Mouse (Mus musculus) embryonic facial prominence, embryonic 13.5 days (tissue): Measurements from ENCODE around the gene Gm21962. TPM values are rescaled to one million over a fixed set of nuclear protein-coding genes. Genes with fewer than 3 reads are reported as not detected.

Source experiments
- microRNA-seq: library from miRNA; unstranded; fragments of <30 nt; microRNA quantifications from one replicate; pipeline ENCODE4, GENCODE M21; 2016
- polyA plus RNA-seq: library from polyadenylated mRNA; unstranded; fragments of >200 nt; fragmentation: Nextera tagmentation; extraction: Ambion mirVana; gene quantifications from 2 replicates; pipeline ENCODE4 v1.2.1, GENCODE M21; 2015

Gene Gm21962
- polyA plus RNA-seq, 1 experiment from 2014 or later: not detected

Small RNAs within 50 kb of the gene (microRNA-seq; reads per million reads assigned to microRNA genes)
- not detected for gene Gm22468

Other genes with a start within 250 kb of the Gm21962 start
- gene Ddit4l, start 49.9 kb upstream of the Gm21962 start, polyA plus RNA-seq: 66.0 and 75.0 TPM in 2 replicates
- gene H2afz, start 193.0 kb downstream of the Gm21962 start, polyA plus RNA-seq: 2,079 and 2,169 TPM in 2 replicates
- 9.9 and 10.4 TPM in 2 replicates for gene Dnajb14, start 196.2 kb downstream of the Gm21962 start, polyA plus RNA-seq
- 112 and 120 TPM in 2 replicates for gene Lamtor3, start 247.0 kb downstream of the Gm21962 start, polyA plus RNA-seq